Mouse (Mus musculus) heart, embryonic 14.5 days (tissue): ENCODE results near the gene Elmo1. TPM values are rescaled to one million over a fixed set of nuclear protein-coding genes. Genes with fewer than 3 reads are reported as not detected.

ENCODE experiments used
- ATAC-seq: fragments of 200-750 bp; cut with Nextera tagmentation; 2 replicates; pipeline ENCODE4 v1.8.0; 2017; ENCODE audit warnings: low read depth, moderate TSS enrichment; ENCODE audit not compliant: insufficient number of reproducible peaks, insufficient read depth, low FRiP score
- H3K27ac ChIP-seq, 2 experiments: fragments of 200-500 bp in 1 of 2; fragments of 300-500 bp in 1 of 2; sonication (generic) in 1 of 2; replicated peaks in 1 of 2; 2 replicates each; pipeline ENCODE4 v1.5.1; 2012 to 2014; ENCODE audit warnings: low read depth in 2 of 2, low read length in 2 of 2, control low read depth in 1 of 2, mild to moderate bottlenecking in 1 of 2, mixed read lengths in 1 of 2; ENCODE audit not compliant: control insufficient read depth in 1 of 2, insufficient read depth in 1 of 2
- H3K27me3 ChIP-seq: fragments of 300-500 bp; sonication (generic); 2 replicates; pipeline ENCODE4 v1.6.1; 2014; ENCODE audit warnings: mild to moderate bottlenecking, low read length, control low read depth; ENCODE audit not compliant: control insufficient read depth, insufficient read depth
- H3K36me3 ChIP-seq: fragments of 300-500 bp; sonication (generic); 2 replicates; pipeline ENCODE4 v1.6.1; 2014; ENCODE audit warnings: mild to moderate bottlenecking, control low read depth, low read length, mixed read lengths; ENCODE audit not compliant: control insufficient read depth, insufficient read depth
- H3K4me1 ChIP-seq, 2 experiments: fragments of 200-500 bp in 1 of 2; fragments of 300-500 bp in 1 of 2; sonication (generic) in 1 of 2; 2 replicates each; pipeline ENCODE4 v1.6.1; 2012 to 2014; ENCODE audit warnings: low read length in 2 of 2, control low read depth in 1 of 2, mixed read lengths in 1 of 2; ENCODE audit not compliant: control insufficient read depth in 2 of 2, insufficient read depth in 2 of 2
- H3K4me2 ChIP-seq: fragments of 300-500 bp; sonication (generic); 2 replicates; pipeline ENCODE4 v1.6.1; 2014; ENCODE audit warnings: mild to moderate bottlenecking, low read length
- H3K4me3 ChIP-seq, 2 experiments: fragments of 200-500 bp in 1 of 2; fragments of 300-500 bp in 1 of 2; sonication (generic) in 1 of 2; 2 replicates each; pipeline ENCODE4 v1.5.1; 2012 to 2014; ENCODE audit warnings: low read length in 2 of 2, mild to moderate bottlenecking in 2 of 2, control low read depth in 1 of 2, low read depth in 1 of 2, moderate library complexity in 1 of 2; ENCODE audit not compliant: control insufficient read depth in 1 of 2, insufficient read depth in 1 of 2
- H3K9ac ChIP-seq: fragments of 300-500 bp; sonication (generic); 2 replicates; pipeline ENCODE4 v1.6.1; 2014; ENCODE audit warnings: mild to moderate bottlenecking, low read length
- H3K9me3 ChIP-seq: fragments of 300-500 bp; sonication (generic); 2 replicates; pipeline ENCODE4 v1.6.1; 2016; ENCODE audit warnings: low read length, control low read depth; ENCODE audit not compliant: control insufficient read depth
- WGBS: fragments of 180-500 bp; shearing (Covaris S2); extraction: QIAGEN DNeasy Blood & Tissue Kit; methylation state at CpG from one replicate; pipeline ENCODE4 v1.1.7; 2014; 5-methylcytosine and 5-hydroxymethylcytosine counted together
- polyA plus RNA-seq: library from polyadenylated mRNA; unstranded; fragments of >200 nt; fragmentation: Nextera tagmentation; extraction: Ambion mirVana; gene quantifications from 2 replicates; pipeline ENCODE4 v1.2.1, GENCODE M21; 2014

Gene Elmo1
- polyA plus RNA-seq, 1 experiment from 2014 or later, result 10.4 TPM

GRCm38 (mm10) chr13:20472891-20473539, 382.6 kb downstream of the Elmo1 start:
- H3K9me3 ChIP-seq, result no peaks in the 10 kb centered on the region
- peaks cover 11 to 14% of the 10 kb centered on the region in 2 experiments for H3K4me1 ChIP-seq
- H3K27ac ChIP-seq, result no peak overlapping the region
- no peaks in the 10 kb centered on the region for H3K36me3 ChIP-seq
- no peak for ATAC-seq
- H3K4me3 ChIP-seq, result no peak overlapping the region
- WGBS, result 85% methylated on average over 15 of the region's 15 CpGs
- H3K27me3 ChIP-seq, result no peaks in the 10 kb centered on the region
- H3K4me2 ChIP-seq, result no peak overlapping the region
- no peak overlapping the region for H3K9ac ChIP-seq

DNA sequence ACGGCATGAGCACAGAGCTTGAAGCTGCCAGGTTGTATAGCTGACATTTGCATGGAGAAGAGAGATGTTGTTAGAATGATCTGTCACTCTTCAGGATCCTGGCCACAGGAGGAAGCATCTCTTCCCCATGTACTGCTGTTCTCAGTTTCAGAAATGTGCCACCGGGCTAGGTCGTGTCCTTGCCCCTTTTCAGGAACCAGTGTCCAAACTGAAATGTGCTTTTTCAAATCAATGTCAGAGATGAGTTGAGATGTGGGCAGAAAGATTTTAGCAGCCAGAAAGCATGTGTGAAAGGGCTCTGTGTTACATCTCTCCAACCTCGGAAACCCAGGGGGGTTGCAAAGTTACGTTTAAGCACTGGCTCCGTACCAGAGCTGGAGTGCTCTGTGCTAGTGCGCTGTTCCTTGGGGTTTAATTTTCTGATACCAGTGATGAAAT, 383.3 kb downstream of the Elmo1 start:
- no peak for ATAC-seq
- peaks cover 11 to 14% of the 10 kb centered on the region in 2 experiments for H3K4me1 ChIP-seq
- H3K9ac ChIP-seq, result no peak overlapping the region
- H3K4me2 ChIP-seq, result no peak overlapping the region
- no peaks in the 10 kb centered on the region for H3K36me3 ChIP-seq
- 68% methylated on average over 7 of the region's 7 CpGs for WGBS
- no peaks in the 10 kb centered on the region for H3K27me3 ChIP-seq
- H3K9me3 ChIP-seq, result no peaks in the 10 kb centered on the region
- H3K27ac ChIP-seq, result 0 out of 4 replicates have a peak overlapping the region, but pooled peaks of 1 of the 2 experiments have one; percentile 9
- no peak overlapping the region for H3K4me3 ChIP-seq

- 90% methylated on average over 4 of the region's 4 CpGs for WGBS
- Histone ChIP-seq H3K4me3 (no peak overlapping the region), H3K4me2 (no peak overlapping the region), H3K4me1 (peaks cover 11 to 14% of the 10 kb centered on the region in 2 experiments), H3K27me3 (no peaks in the 10 kb centered on the region), H3K36me3 (no peaks in the 10 kb centered on the region), H3K9me3 (no peaks in the 10 kb centered on the region), H3K9ac (no peak overlapping the region), H3K27ac (no peak overlapping the region)
- no peak for ATAC-seq
Observed at GRCm38 (mm10) chr13:20474600-20474999, 384.2 kb downstream of the Elmo1 start.

GRCm38 (mm10) chr13:20481805-20482204, 391.4 kb downstream of the Elmo1 start:
- 86% methylated on average over 1 of the region's 1 CpGs for WGBS
- Histone ChIP-seq H3K4me1 (peaks cover 0 to 3% of the 10 kb centered on the region in 2 experiments; a peak in 1 of 4 replicates), H3K4me2 (no peak overlapping the region), H3K9ac (no peak overlapping the region), H3K27ac (no peak overlapping the region), H3K36me3 (no peaks in the 10 kb centered on the region), H3K9me3 (no peaks in the 10 kb centered on the region), H3K27me3 (no peaks in the 10 kb centered on the region), H3K4me3 (no peak overlapping the region)
- ATAC-seq, result no peak

DNA sequence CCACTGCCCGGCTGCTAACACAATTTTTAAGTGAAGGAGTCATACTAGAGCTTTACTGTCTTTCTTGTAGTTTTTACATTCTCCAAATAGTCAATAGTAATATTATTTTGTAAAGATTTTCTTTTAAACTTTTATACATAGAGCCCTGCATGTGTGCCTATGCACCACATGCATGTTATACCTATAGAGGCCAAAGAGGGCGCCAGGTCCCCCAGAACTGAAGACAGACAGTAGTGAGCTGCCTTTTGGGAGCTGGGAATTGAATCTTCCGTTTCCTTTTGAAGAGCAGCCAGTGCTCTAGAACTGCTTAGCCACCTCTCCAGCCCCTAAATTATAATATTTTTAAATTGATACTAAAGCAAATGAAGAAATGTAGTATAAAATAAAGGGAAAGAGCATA, 398.7 kb downstream of the Elmo1 start:
- Histone ChIP-seq H3K9ac (no peak overlapping the region), H3K27ac (no peak overlapping the region), H3K4me1 (peaks cover 4 to 9% of the 10 kb centered on the region in 2 experiments), H3K36me3 (no peaks in the 10 kb centered on the region), H3K27me3 (no peaks in the 10 kb centered on the region), H3K9me3 (no peaks in the 10 kb centered on the region), H3K4me3 (no peak overlapping the region), H3K4me2 (no peak overlapping the region)
- no peak for ATAC-seq
- 74% methylated on average over 3 of the region's 3 CpGs for WGBS

DNA sequence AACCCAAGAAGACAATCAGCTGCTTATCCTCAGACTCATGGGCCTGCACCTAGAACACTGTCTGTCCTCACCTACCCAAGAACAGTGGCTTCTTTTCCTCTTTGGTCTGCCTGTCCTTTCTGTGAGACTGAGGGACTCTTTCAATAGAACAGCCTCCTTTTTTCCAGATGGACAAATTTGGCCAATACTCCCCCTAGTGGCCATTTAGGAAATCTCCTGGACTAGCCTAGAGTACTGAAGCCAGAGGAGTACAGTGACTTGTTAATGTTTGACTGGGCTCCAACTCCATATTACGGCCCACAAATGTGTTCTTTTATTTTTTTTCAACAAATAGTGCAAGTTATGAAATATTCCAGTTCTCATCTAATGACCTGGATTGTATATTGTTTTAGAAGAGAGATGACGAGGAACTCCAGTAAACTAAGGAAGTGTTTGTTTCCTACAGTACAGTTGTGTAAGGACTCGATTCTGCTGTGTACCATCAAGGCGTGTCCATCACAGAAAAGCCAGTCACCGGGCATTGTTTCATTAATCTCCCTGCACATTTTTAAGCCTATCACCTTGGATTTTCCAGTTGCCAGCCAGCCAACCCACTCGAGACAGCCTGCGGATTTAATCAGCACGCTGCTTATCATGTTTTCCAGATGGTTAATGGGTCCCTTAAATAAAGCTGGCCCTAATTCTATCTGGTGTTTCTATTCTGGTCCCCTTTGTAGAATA, 399.5 kb downstream of the Elmo1 start:
- no peaks in the 10 kb centered on the region for H3K36me3 ChIP-seq
- WGBS, result 54% methylated on average over 8 of the region's 8 CpGs
- peaks cover 4 to 9% of the 10 kb centered on the region in 2 experiments for H3K4me1 ChIP-seq
- no peak overlapping the region for H3K4me3 ChIP-seq
- no peaks in the 10 kb centered on the region for H3K27me3 ChIP-seq
- no peak overlapping the region for H3K27ac ChIP-seq
- ATAC-seq, result no peak
- no peaks in the 10 kb centered on the region for H3K9me3 ChIP-seq
- no peak overlapping the region for H3K4me2 ChIP-seq
- H3K9ac ChIP-seq, result no peak overlapping the region

DNA sequence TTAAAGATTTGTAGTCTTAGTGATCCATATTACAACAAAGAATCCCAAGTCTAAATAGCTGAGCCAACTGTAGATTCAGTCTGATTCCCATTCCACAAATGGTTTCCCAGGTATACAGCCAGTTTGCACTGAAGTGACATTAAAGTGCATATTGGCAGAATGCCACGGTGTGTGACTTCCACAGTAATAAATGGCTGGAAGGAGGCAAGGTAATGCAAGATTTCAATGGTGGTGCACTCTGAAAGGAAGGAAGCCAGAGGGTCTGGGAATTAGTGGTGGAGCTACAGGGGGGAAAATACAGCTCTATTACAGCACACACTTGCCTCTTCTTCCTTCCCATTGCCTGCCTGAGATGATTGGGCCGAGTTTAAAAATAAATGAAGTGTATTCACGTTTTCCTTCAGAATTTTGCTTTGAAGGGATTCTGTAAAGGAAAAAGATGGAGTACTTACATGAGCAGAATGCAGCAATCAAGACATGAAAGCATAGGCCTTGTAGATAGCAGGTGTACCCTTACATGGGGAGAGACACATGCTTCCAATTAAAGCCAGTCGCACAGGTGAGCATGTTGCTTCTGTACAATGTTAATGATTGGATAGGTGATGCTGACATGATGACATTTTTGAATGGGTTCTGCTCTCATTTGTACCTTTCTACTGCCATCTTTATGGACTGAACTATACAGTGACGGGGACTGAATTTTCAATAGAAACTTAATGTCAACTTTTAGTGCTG, 400.6 kb downstream of the Elmo1 start:
- H3K4me2 ChIP-seq, result no peak overlapping the region
- H3K9ac ChIP-seq, result no peak overlapping the region
- no peak overlapping the region for H3K27ac ChIP-seq
- no peak overlapping the region for H3K4me3 ChIP-seq
- H3K27me3 ChIP-seq, result no peaks in the 10 kb centered on the region
- WGBS, result 73% methylated on average over 5 of the region's 5 CpGs
- no peak for ATAC-seq
- H3K9me3 ChIP-seq, result no peaks in the 10 kb centered on the region
- no peaks in the 10 kb centered on the region for H3K36me3 ChIP-seq
- H3K4me1 ChIP-seq, result peaks cover 4 to 9% of the 10 kb centered on the region in 2 experiments
